Mouse (Mus musculus) midbrain, embryonic 13.5 days (tissue): ENCODE data around the gene Epha4. TPM values are rescaled to one million over a fixed set of nuclear protein-coding genes. Genes with fewer than 3 reads are reported as not detected.

Source experiments
- ATAC-seq: fragments of 200-750 bp; cut with Nextera tagmentation; 2 replicates; pipeline ENCODE4 v1.8.0; 2017; ENCODE audit warnings: mild to moderate bottlenecking, moderate TSS enrichment, moderate library complexity
- H3K27ac ChIP-seq: fragments of 300-500 bp; sonication (generic); 2 replicates; pipeline ENCODE4 v1.5.1; 2015; ENCODE audit warnings: inconsistent platforms, mild to moderate bottlenecking, moderate library complexity
- H3K27me3 ChIP-seq: fragments of 300-500 bp; sonication (generic); 2 replicates; pipeline ENCODE4 v1.6.1; 2015; ENCODE audit warnings: mild to moderate bottlenecking, inconsistent platforms
- H3K36me3 ChIP-seq: fragments of 300-500 bp; sonication (generic); 2 replicates; pipeline ENCODE4 v1.6.1; 2015; ENCODE audit warnings: mild to moderate bottlenecking, inconsistent platforms
- H3K4me1 ChIP-seq: fragments of 300-500 bp; sonication (generic); replicated peaks from 2 replicates; pipeline ENCODE4 v1.6.1; 2015; ENCODE audit warnings: inconsistent platforms
- H3K4me2 ChIP-seq: fragments of 300-500 bp; sonication (generic); replicated peaks from 2 replicates; pipeline ENCODE4 v1.6.1; 2015; ENCODE audit warnings: moderate library complexity, mild to moderate bottlenecking, inconsistent platforms
- H3K4me3 ChIP-seq: fragments of 300-500 bp; sonication (generic); replicated peaks from 2 replicates; pipeline ENCODE4 v1.5.1; 2015; ENCODE audit warnings: mild to moderate bottlenecking, inconsistent platforms
- H3K9ac ChIP-seq: fragments of 300-500 bp; sonication (generic); replicated peaks from 2 replicates; pipeline ENCODE4 v1.6.1; 2015; ENCODE audit warnings: mild to moderate bottlenecking, inconsistent platforms
- H3K9me3 ChIP-seq: fragments of 300-500 bp; sonication (generic); 2 replicates; pipeline ENCODE4 v1.6.1; 2016; ENCODE audit warnings: mild to moderate bottlenecking, inconsistent platforms
- WGBS: fragments of 180-500 bp; shearing (Covaris S2); methylation state at CpG from one replicate; pipeline ENCODE4 v1.1.7; 2015; 5-methylcytosine and 5-hydroxymethylcytosine counted together
- polyA plus RNA-seq: library from polyadenylated mRNA; unstranded; fragments of >200 nt; fragmentation: Nextera tagmentation; extraction: Ambion mirVana; gene quantifications from 2 replicates; pipeline ENCODE4 v1.2.1, GENCODE M21; 2015

Gene Epha4
- polyA plus RNA-seq, 1 experiment from 2014 or later = 37.5 TPM

DNA sequence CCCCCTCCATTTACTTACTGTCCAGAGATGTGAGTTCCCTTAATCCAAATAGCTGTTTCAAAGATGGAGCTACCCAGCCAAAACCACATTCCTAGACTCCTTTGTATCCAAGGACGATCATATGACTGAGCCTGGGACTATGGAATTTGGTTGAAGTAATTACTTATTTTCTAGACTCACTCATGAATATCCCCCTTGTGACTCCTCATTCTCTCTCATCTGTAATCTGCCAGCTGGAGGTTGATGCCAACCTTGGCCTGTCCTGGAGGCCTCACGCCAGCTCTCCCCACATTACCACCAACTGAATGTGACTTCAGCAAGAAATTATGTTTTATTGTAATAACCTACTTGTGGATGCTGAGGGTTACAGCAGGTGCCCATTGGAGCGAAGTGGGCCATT, 104.7 kb downstream of the Epha4 start:
- 47% methylated on average over 3 of the region's 3 CpGs for WGBS
- no peak overlapping the region for H3K4me3 ChIP-seq
- H3K9ac ChIP-seq = no peak overlapping the region
- no peaks in the 10 kb centered on the region for H3K9me3 ChIP-seq
- no peak overlapping the region for H3K27ac ChIP-seq
- H3K27me3 ChIP-seq = no peaks in the 10 kb centered on the region
- H3K4me1 ChIP-seq = peaks cover 32% of the 10 kb centered on the region
- H3K36me3 ChIP-seq = no peaks in the 10 kb centered on the region
- peak; percentile 56; the same call in 1 of the 2 replicates for ATAC-seq
- H3K4me2 ChIP-seq = no peak overlapping the region

GRCm38 (mm10) chr1:77409509-77409908, 105.4 kb downstream of the Epha4 start:
- no peak for ATAC-seq
- H3K4me2 ChIP-seq = no peak overlapping the region
- no peak overlapping the region for H3K9ac ChIP-seq
- H3K27me3 ChIP-seq = no peaks in the 10 kb centered on the region
- H3K36me3 ChIP-seq = no peaks in the 10 kb centered on the region
- 94% methylated on average over 8 of the region's 8 CpGs for WGBS
- H3K9me3 ChIP-seq = no peaks in the 10 kb centered on the region
- H3K4me3 ChIP-seq = no peak overlapping the region
- no peak overlapping the region for H3K27ac ChIP-seq
- H3K4me1 ChIP-seq = peaks cover 35% of the 10 kb centered on the region

DNA sequence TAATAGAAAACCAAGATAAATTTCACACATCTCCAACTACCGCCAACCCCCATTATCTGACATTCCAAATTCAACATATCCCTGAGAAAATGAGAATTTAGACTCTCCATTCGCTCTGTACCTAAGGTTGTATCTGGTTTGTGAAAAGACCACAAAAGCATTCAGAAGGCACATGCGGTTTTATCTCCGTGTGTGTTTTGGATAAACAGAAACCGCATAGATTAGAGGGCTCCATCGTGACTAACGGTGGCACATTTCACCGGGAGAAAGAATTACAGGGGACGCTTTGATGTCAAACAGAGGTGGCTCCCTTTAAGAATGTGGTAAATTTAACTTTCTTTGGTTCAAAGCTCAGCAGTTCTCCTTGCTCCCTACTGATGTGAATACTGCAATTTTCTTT, 107.5 kb downstream of the Epha4 start:
- peaks cover 36% of the 10 kb centered on the region for H3K4me1 ChIP-seq
- no peaks in the 10 kb centered on the region for H3K36me3 ChIP-seq
- H3K4me3 ChIP-seq = no peak overlapping the region
- H3K27me3 ChIP-seq = no peaks in the 10 kb centered on the region
- ATAC-seq = no peak
- no peak overlapping the region for H3K4me2 ChIP-seq
- WGBS = 50% methylated on average over 9 of the region's 9 CpGs
- no peak overlapping the region for H3K9ac ChIP-seq
- no peaks in the 10 kb centered on the region for H3K9me3 ChIP-seq
- no peak overlapping the region for H3K27ac ChIP-seq

DNA sequence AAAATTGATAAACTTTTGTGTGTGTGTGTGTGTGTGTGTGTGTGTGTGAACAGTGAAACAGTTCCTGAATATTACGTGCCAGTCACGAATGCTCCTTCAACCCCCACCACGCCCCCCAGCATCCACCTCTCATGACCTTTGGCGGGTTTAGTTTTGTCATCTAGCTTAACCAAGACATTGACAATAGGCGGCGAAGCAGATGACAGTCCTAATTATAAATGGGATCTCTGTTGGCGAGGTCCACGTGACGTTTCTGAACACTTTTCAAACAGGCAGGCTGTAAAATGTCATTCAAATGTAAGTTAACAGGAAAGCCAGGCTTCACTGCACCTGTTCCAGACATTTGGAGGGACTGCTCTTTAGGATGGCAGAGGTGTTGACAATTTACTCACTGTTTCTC, 108.3 kb downstream of the Epha4 start:
- Histone ChIP-seq H3K4me1 (peaks cover 41% of the 10 kb centered on the region), H3K36me3 (no peaks in the 10 kb centered on the region), H3K27ac (no peak overlapping the region), H3K9ac (no peak overlapping the region), H3K4me2 (no peak overlapping the region), H3K27me3 (no peaks in the 10 kb centered on the region), H3K9me3 (no peaks in the 10 kb centered on the region), H3K4me3 (no peak overlapping the region)
- 30% methylated on average over 9 of the region's 9 CpGs for WGBS
- ATAC-seq = no peak

- no peaks in the 10 kb centered on the region for H3K27me3 ChIP-seq
- WGBS = 82% methylated on average over 10 of the region's 10 CpGs
- H3K27ac ChIP-seq = no peak overlapping the region
- no peak overlapping the region for H3K9ac ChIP-seq
- no peaks in the 10 kb centered on the region; the same call in 1 of the 2 replicates for H3K36me3 ChIP-seq
- H3K4me1 ChIP-seq = peaks cover 37% of the 10 kb centered on the region
- H3K9me3 ChIP-seq = no peaks in the 10 kb centered on the region
- H3K4me3 ChIP-seq = no peak overlapping the region
- H3K4me2 ChIP-seq = no peak overlapping the region
- ATAC-seq = no peak
Measured at GRCm38 (mm10) chr1:77404537-77404936, 110.4 kb downstream of the Epha4 start.

GRCm38 (mm10) chr1:77402942-77403341, 111.9 kb downstream of the Epha4 start:
- Histone ChIP-seq H3K4me3 (no peak overlapping the region), H3K9me3 (no peaks in the 10 kb centered on the region), H3K36me3 (peaks cover 4% of the 10 kb centered on the region; the same call in 1 of the 2 replicates), H3K27me3 (no peaks in the 10 kb centered on the region), H3K9ac (no peak overlapping the region), H3K4me1 (peaks cover 32% of the 10 kb centered on the region), H3K4me2 (no peak overlapping the region), H3K27ac (no peak overlapping the region)
- ATAC-seq = peak; percentile 75
- WGBS = 71% methylated on average over 4 of the region's 4 CpGs

- Histone ChIP-seq H3K27ac (no peak overlapping the region), H3K9ac (no peak overlapping the region), H3K9me3 (no peaks in the 10 kb centered on the region), H3K4me1 (peaks cover 23% of the 10 kb centered on the region), H3K36me3 (peaks cover 10% of the 10 kb centered on the region), H3K27me3 (no peaks in the 10 kb centered on the region), H3K4me2 (no peak overlapping the region), H3K4me3 (no peak overlapping the region)
- ATAC-seq = no peak
- 77% methylated on average over 1 of the region's 1 CpGs for WGBS
Measured at GRCm38 (mm10) chr1:77401465-77401864, 113.4 kb downstream of the Epha4 start.

- Histone ChIP-seq H3K4me1 (peaks cover 11% of the 10 kb centered on the region), H3K9ac (no peak overlapping the region), H3K36me3 (peaks cover 12% of the 10 kb centered on the region), H3K27ac (no peak overlapping the region), H3K9me3 (no peaks in the 10 kb centered on the region), H3K4me2 (no peak overlapping the region), H3K4me3 (no peak overlapping the region), H3K27me3 (no peaks in the 10 kb centered on the region)
- no peak for ATAC-seq
- WGBS = 87% methylated on average over 6 of the region's 6 CpGs
Measured at GRCm38 (mm10) chr1:77391590-77391989, 123.3 kb downstream of the Epha4 start.

DNA sequence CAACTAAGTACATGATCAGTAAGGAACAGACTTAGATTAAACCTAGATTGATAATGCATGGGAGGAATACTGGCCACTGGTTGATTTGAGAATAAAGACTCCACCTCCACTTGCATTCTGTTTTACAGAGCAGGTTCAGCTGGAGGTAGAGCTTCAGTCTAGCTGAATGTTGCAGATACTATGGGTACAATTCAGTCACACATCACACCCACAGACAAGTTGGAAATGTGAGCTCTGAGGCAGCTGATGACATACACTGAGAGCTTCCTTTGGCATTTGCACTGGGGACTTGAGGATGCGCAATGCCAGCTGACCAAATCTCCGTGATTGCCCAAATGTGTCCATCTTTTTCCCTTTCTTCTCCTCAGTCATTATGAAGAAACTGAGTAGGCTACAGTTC, 125.8 kb downstream of the Epha4 start:
- no peak for ATAC-seq
- H3K4me3 ChIP-seq = no peak overlapping the region
- no peaks in the 10 kb centered on the region for H3K27me3 ChIP-seq
- H3K9me3 ChIP-seq = no peaks in the 10 kb centered on the region
- peaks cover 14% of the 10 kb centered on the region for H3K36me3 ChIP-seq
- WGBS = 97% methylated on average over 2 of the region's 2 CpGs
- H3K4me1 ChIP-seq = peaks cover 11% of the 10 kb centered on the region
- H3K4me2 ChIP-seq = no peak overlapping the region
- no peak overlapping the region for H3K9ac ChIP-seq
- no peak overlapping the region for H3K27ac ChIP-seq

- peaks cover 16% of the 10 kb centered on the region for H3K4me1 ChIP-seq
- no peaks in the 10 kb centered on the region for H3K9me3 ChIP-seq
- no peak for ATAC-seq
- no peak overlapping the region for H3K4me3 ChIP-seq
- no peaks in the 10 kb centered on the region for H3K27me3 ChIP-seq
- H3K4me2 ChIP-seq = no peak overlapping the region
- 86% methylated on average over 4 of the region's 4 CpGs for WGBS
- H3K36me3 ChIP-seq = peaks cover 14% of the 10 kb centered on the region
- no peak overlapping the region for H3K27ac ChIP-seq
- H3K9ac ChIP-seq = no peak overlapping the region
Measured at GRCm38 (mm10) chr1:77388556-77388955, 126.3 kb downstream of the Epha4 start.

GRCm38 (mm10) chr1:77385613-77386012, 129.3 kb downstream of the Epha4 start:
- Histone ChIP-seq H3K9ac (no peak overlapping the region), H3K9me3 (no peaks in the 10 kb centered on the region), H3K4me2 (no peak overlapping the region), H3K36me3 (peaks cover 24% of the 10 kb centered on the region), H3K27me3 (no peaks in the 10 kb centered on the region), H3K4me3 (no peak overlapping the region), H3K4me1 (peaks cover 24% of the 10 kb centered on the region), H3K27ac (no peak overlapping the region)
- no peak for ATAC-seq
- WGBS = 63% methylated on average over 8 of the region's 8 CpGs

DNA sequence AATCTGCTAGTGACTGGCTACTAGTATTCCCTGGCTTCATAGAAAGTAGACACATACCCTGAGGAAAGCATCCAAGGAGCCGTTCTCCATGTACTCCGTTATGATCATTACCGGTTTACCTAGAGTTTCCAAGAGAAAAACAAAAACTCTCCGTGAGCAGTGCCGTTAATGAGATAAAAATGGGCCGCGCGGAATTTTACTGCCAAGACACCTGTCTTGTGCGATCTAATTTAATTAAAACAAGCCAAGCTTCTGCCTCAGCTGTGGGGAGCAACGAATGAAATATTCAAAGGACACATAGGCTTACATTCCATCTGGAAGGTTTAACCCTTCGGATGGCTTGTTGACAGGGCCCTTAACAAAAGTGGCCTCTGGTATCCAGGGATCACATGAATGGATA, 131.4 kb downstream of the Epha4 start:
- Histone ChIP-seq H3K4me2 (no peak overlapping the region), H3K4me1 (peaks cover 27% of the 10 kb centered on the region)

GRCm38 (mm10) chr1:77377550-77377980, 137.3 kb downstream of the Epha4 start:
- Histone ChIP-seq H3K36me3 (peaks cover 39% of the 10 kb centered on the region), H3K4me1 (0 out of 2 replicates have a peak, but pooled peaks cover 3% of the 10 kb centered on the region), H3K27ac (no peak overlapping the region), H3K9ac (no peak overlapping the region), H3K4me2 (no peak overlapping the region), H3K9me3 (no peaks in the 10 kb centered on the region), H3K27me3 (no peaks in the 10 kb centered on the region), H3K4me3 (no peak overlapping the region)
- 80% methylated on average over 8 of the region's 8 CpGs for WGBS
- ATAC-seq = no peak

More for the DNA sequence above, 131.4 kb downstream of the Epha4 start:
- no peaks in the 10 kb centered on the region for H3K9me3 ChIP-seq
- 0 out of 2 replicates have a peak, but pooled peaks have one; percentile 27 for ATAC-seq
- H3K9ac ChIP-seq = no peak overlapping the region
- H3K36me3 ChIP-seq = peaks cover 32% of the 10 kb centered on the region
- no peaks in the 10 kb centered on the region for H3K27me3 ChIP-seq
- H3K4me3 ChIP-seq = no peak overlapping the region
- 47% methylated on average over 11 of the region's 11 CpGs for WGBS
- 0 out of 2 replicates have a peak overlapping the region, but pooled peaks have one; percentile 9 for H3K27ac ChIP-seq
